In genomic region chr10:80053831-80054815, GRCm38 (mm10) we compare ENCODE assay signal across 7 mouse cellular contexts. TPM values are rescaled to one million over a fixed set of nuclear protein-coding genes. Genes with fewer than 3 reads are reported as not detected.
DNase-seq lines count a peak whose midpoint lies in the region; ATAC-seq and TF ChIP-seq lines count a peak whose summit lies in the region.

No protein-coding gene starts in this region.

- peak overlapping the region; percentile 95 for H3K9ac ChIP-seq in hindbrain, embryonic 14.5 days

- 1% methylated on average over 77 of the region's 77 CpGs for WGBS in hindbrain, embryonic 14.5 days
- WGBS in small intestine, adult 2 months: 1% methylated on average over 77 of the region's 77 CpGs

- intact Hi-C loops in left cerebral cortex, postnatal 4 days (cut with DNase I): no loop called here

- H3K36me3 ChIP-seq in hindbrain, embryonic 14.5 days (replicated peaks; ENCODE audit: control insufficient read depth, insufficient read depth): peaks cover 35% of the 10 kb centered on the region
- peaks cover 32% of the 10 kb centered on the region for H3K36me3 ChIP-seq in small intestine, adult 2 months (ENCODE audit: control insufficient read depth, insufficient read depth, low read length)

- H3K27ac ChIP-seq in hindbrain, embryonic 14.5 days: peak overlapping the region; percentile 96
- H3K27ac ChIP-seq in small intestine, adult 2 months (ENCODE audit: insufficient read depth, low read depth, low read length): peak overlapping the region; percentile 96

- H3K4me2 ChIP-seq in hindbrain, embryonic 14.5 days (replicated peaks): peak overlapping the region; percentile 78

- H3K27me3 ChIP-seq in hindbrain, embryonic 14.5 days (ENCODE audit: control insufficient read depth, insufficient read depth, low read length): no peaks in the 10 kb centered on the region
- H3K27me3 ChIP-seq in small intestine, adult 2 months (ENCODE audit: control insufficient read depth, insufficient read depth, low read length): no peaks in the 10 kb centered on the region

- peak overlapping the region; percentile 91 for H3K4me3 ChIP-seq in hindbrain, embryonic 14.5 days (replicated peaks; ENCODE audit: low read length)
- peak overlapping the region; percentile 86 for H3K4me3 ChIP-seq in small intestine, adult 2 months (ENCODE audit: low read depth, low read length)

- peak; percentile 43; the same call in 1 of the 2 replicates for TF ChIP-seq CTCF in small intestine, adult 2 months (IDR thresholded peaks at IDR 0.05; ENCODE audit: extremely low read depth, insufficient read length, insufficient replicate concordance, low read depth, low read length)

- H3K4me1 ChIP-seq in hindbrain, embryonic 14.5 days (replicated peaks; ENCODE audit: control insufficient read depth, insufficient read depth, low read length): peaks cover 16% of the 10 kb centered on the region
- H3K4me1 ChIP-seq in small intestine, adult 2 months (ENCODE audit: control insufficient read depth, insufficient read depth, insufficient read length, low read length): peaks cover 26% of the 10 kb centered on the region

- no peak; the same call in 1 of the 2 replicates for TF ChIP-seq POLR2A in small intestine, adult 2 months (IDR thresholded peaks at IDR 0.05; ENCODE audit: low read depth, low read length)

- no peaks in the 10 kb centered on the region for H3K9me3 ChIP-seq in hindbrain, embryonic 14.5 days (ENCODE audit: control insufficient read depth, low read length)

- peak; percentile 54 for ATAC-seq in hindbrain, embryonic 14.5 days (ENCODE audit: low FRiP score)
- ATAC-seq in megakaryocyte-erythroid progenitor cell, adult 5-6 weeks (replicated peaks; ENCODE audit: low FRiP score, low TSS enrichment, poor library complexity, severe bottlenecking): peak; percentile 26; the same call in 1 of the 2 replicates

- peak; percentile 71 for DNase-seq in adipocyte (ENCODE audit: low spot score)
- DNase-seq in cerebellum, postnatal 14 days: peak; percentile 72 to 77
- DNase-seq in gastrocnemius, adult 18-20 months (ENCODE audit: low spot score): peak; percentile 59
- DNase-seq in hindbrain, embryonic 14.5 days (ENCODE audit: low spot score): peak; percentile 70
- DNase-seq in left cerebral cortex, postnatal 4 days: peak; percentile 54

RNA-seq across cellular contexts. Expression of gene Gpx4, which starts 7.2 kb away (rescaled TPM):
- 100 to 1,000 TPM; 631 to 739 TPM for total RNA-seq in gastrocnemius, adult 18-20 months (2021)
- 556 and 557 TPM in 2 replicates for polyA plus RNA-seq in hindbrain, embryonic 14.5 days (2014; fragmentation: Nextera tagmentation; extraction: Ambion mirVana)
- 100 to 1,000 TPM; 311 to 347 TPM for total RNA-seq in left cerebral cortex, postnatal 4 days (2021)
- total RNA-seq in megakaryocyte-erythroid progenitor cell, adult 5-6 weeks (2014; fragmentation: Nextera tagmentation): 566 and 603 TPM in 2 replicates
- total RNA-seq in megakaryocyte-erythroid progenitor cell, adult 5-6 weeks (2017): 483 and 498 TPM in 2 replicates
- polyA plus RNA-seq in small intestine, adult 2 months (2012; rRNA removed): 388 and 646 TPM in 2 replicates

RNA-seq across cellular contexts. Expression of gene Polr2e, which starts 14.5 kb away (rescaled TPM):
- total RNA-seq in gastrocnemius, adult 18-20 months (2021): 10 to 100 TPM; 44.3 to 46.2 TPM
- polyA plus RNA-seq in hindbrain, embryonic 14.5 days (2014; fragmentation: Nextera tagmentation; extraction: Ambion mirVana): 142 and 150 TPM in 2 replicates
- 10 to 100 TPM; 63.9 to 74.2 TPM for total RNA-seq in left cerebral cortex, postnatal 4 days (2021)
- 145 and 157 TPM in 2 replicates for total RNA-seq in megakaryocyte-erythroid progenitor cell, adult 5-6 weeks (2014; fragmentation: Nextera tagmentation)
- 142 and 150 TPM in 2 replicates for total RNA-seq in megakaryocyte-erythroid progenitor cell, adult 5-6 weeks (2017)
- 140 and 186 TPM in 2 replicates for polyA plus RNA-seq in small intestine, adult 2 months (2012; rRNA removed)

RNA-seq across cellular contexts. Expression of gene Arhgap45, which starts 37.7 kb away (rescaled TPM):
- total RNA-seq in gastrocnemius, adult 18-20 months (2021): 1 to 10 TPM in 1 of 2 experiments, under 1 TPM in 1; 0.75 to 1.3 TPM
- 1.1 and 1.7 TPM in 2 replicates for polyA plus RNA-seq in hindbrain, embryonic 14.5 days (2014; fragmentation: Nextera tagmentation; extraction: Ambion mirVana)
- total RNA-seq in left cerebral cortex, postnatal 4 days (2021): 1 to 10 TPM; 1.6 to 1.7 TPM
- 76.2 and 103 TPM in 2 replicates for total RNA-seq in megakaryocyte-erythroid progenitor cell, adult 5-6 weeks (2014; fragmentation: Nextera tagmentation)
- total RNA-seq in megakaryocyte-erythroid progenitor cell, adult 5-6 weeks (2017): 52.8 and 64.4 TPM in 2 replicates
- 23.2 and 36.8 TPM in 2 replicates for polyA plus RNA-seq in small intestine, adult 2 months (2012; rRNA removed)

RNA-seq across cellular contexts. Expression of gene Sbno2, which starts 51.2 kb away (rescaled TPM):
- total RNA-seq in gastrocnemius, adult 18-20 months (2021): 1 to 10 TPM; 5.4 to 5.9 TPM
- 12.3 and 12.6 TPM in 2 replicates for polyA plus RNA-seq in hindbrain, embryonic 14.5 days (2014; fragmentation: Nextera tagmentation; extraction: Ambion mirVana)
- 10 to 100 TPM; 28.8 to 30.8 TPM for total RNA-seq in left cerebral cortex, postnatal 4 days (2021)
- total RNA-seq in megakaryocyte-erythroid progenitor cell, adult 5-6 weeks (2014; fragmentation: Nextera tagmentation): 34.4 and 39.7 TPM in 2 replicates
- total RNA-seq in megakaryocyte-erythroid progenitor cell, adult 5-6 weeks (2017): 12.1 and 12.9 TPM in 2 replicates
- polyA plus RNA-seq in small intestine, adult 2 months (2012; rRNA removed): 61.2 and 126 TPM in 2 replicates

RNA-seq across cellular contexts. Expression of gene Abca7, which starts 57.8 kb away (rescaled TPM):
- 1 to 10 TPM; 6.6 to 7.6 TPM for total RNA-seq in gastrocnemius, adult 18-20 months (2021)
- polyA plus RNA-seq in hindbrain, embryonic 14.5 days (2014; fragmentation: Nextera tagmentation; extraction: Ambion mirVana): 4.1 and 4.5 TPM in 2 replicates
- 1 to 10 TPM; 7.2 to 8.1 TPM for total RNA-seq in left cerebral cortex, postnatal 4 days (2021)
- 27.0 and 32.9 TPM in 2 replicates for total RNA-seq in megakaryocyte-erythroid progenitor cell, adult 5-6 weeks (2014; fragmentation: Nextera tagmentation)
- total RNA-seq in megakaryocyte-erythroid progenitor cell, adult 5-6 weeks (2017): 11.0 and 12.1 TPM in 2 replicates
- polyA plus RNA-seq in small intestine, adult 2 months (2012; rRNA removed): 18.1 and 33.4 TPM in 2 replicates

Comparison
In these comparisons a context has a peak if more than half of its experiments do, and no peak if none do; other contexts are left out.
1. Peak in every context shown above with its lines: DNase-seq, ATAC-seq, H3K4me3 ChIP-seq and H3K27ac ChIP-seq.
2. RNA of gene Arhgap45, which starts 37.7 kb away (total RNA-seq): 52.8 to 103 TPM in megakaryocyte-erythroid progenitor cell, adult 5-6 weeks; 1.6 to 1.7 TPM in left cerebral cortex, postnatal 4 days and 0.75 to 1.3 TPM in gastrocnemius, adult 18-20 months; every median in the first group is over 10 times any median in the second.